Mouse (Mus musculus) midbrain, postnatal 0 days (tissue): ENCODE data around the gene Itgav. TPM values are rescaled to one million over a fixed set of nuclear protein-coding genes. Genes with fewer than 3 reads are reported as not detected.

Experiments used
- ATAC-seq: fragments of 200-750 bp; cut with Nextera tagmentation; 2 replicates; pipeline ENCODE4 v1.8.0; 2017; ENCODE audit warnings: moderate number of reproducible peaks, mild to moderate bottlenecking, moderate TSS enrichment, moderate library complexity; ENCODE audit not compliant: low FRiP score
- DNase-seq: peaks from one replicate; pipeline ENCODE4 v3.0.0-alpha.2; 2015; ENCODE audit warnings: low spot score
- H3K27ac ChIP-seq: fragments of 300-500 bp; sonication (generic); 2 replicates; pipeline ENCODE4 v1.5.1; 2014; ENCODE audit warnings: low read depth, mild to moderate bottlenecking, low read length, mixed read lengths
- H3K27me3 ChIP-seq: fragments of 300-500 bp; sonication (generic); 2 replicates; pipeline ENCODE4 v1.6.1; 2014; ENCODE audit warnings: low read length, control low read depth, mixed read lengths; ENCODE audit not compliant: insufficient read depth
- H3K36me3 ChIP-seq: fragments of 300-500 bp; sonication (generic); 2 replicates; pipeline ENCODE4 v1.6.1; 2014; ENCODE audit warnings: low read length, control low read depth, mixed read lengths; ENCODE audit not compliant: insufficient read depth
- H3K4me1 ChIP-seq: fragments of 300-500 bp; sonication (generic); 2 replicates; pipeline ENCODE4 v1.6.1; 2014; ENCODE audit warnings: mild to moderate bottlenecking, control low read depth, antibody characterized with exemption, low read length, mixed read lengths; ENCODE audit not compliant: insufficient read depth
- H3K4me2 ChIP-seq: fragments of 300-500 bp; sonication (generic); 2 replicates; pipeline ENCODE4 v1.6.1; 2014; ENCODE audit warnings: low read depth, mild to moderate bottlenecking, low read length, mixed read lengths; ENCODE audit not compliant: poor library complexity, severe bottlenecking
- H3K4me3 ChIP-seq: fragments of 300-500 bp; sonication (generic); 2 replicates; pipeline ENCODE4 v1.5.1; 2014; ENCODE audit warnings: low read depth, mild to moderate bottlenecking, low read length, moderate library complexity
- H3K9ac ChIP-seq: fragments of 300-500 bp; sonication (generic); replicated peaks from 2 replicates; pipeline ENCODE4 v1.6.1; 2014; ENCODE audit warnings: mild to moderate bottlenecking, low read length, moderate library complexity, mixed read lengths; ENCODE audit not compliant: poor library complexity, severe bottlenecking
- H3K9me3 ChIP-seq: fragments of 300-500 bp; sonication (generic); 2 replicates; pipeline ENCODE4 v1.6.1; 2016; ENCODE audit warnings: low read length, control low read depth
- CTCF ChIP-seq: IDR thresholded peaks from 2 replicates; pipeline ENCODE4 v1.5.1; 2016; ENCODE audit warnings: antibody characterized with exemption, mild to moderate bottlenecking
- WGBS: fragments of 180-500 bp; shearing (Covaris S2); extraction: QIAGEN DNeasy Blood & Tissue Kit; methylation state at CpG from one replicate; pipeline ENCODE4 v1.1.7; 2014; 5-methylcytosine and 5-hydroxymethylcytosine counted together
- polyA plus RNA-seq: library from polyadenylated mRNA; unstranded; fragments of >200 nt; fragmentation: Nextera tagmentation; extraction: Ambion mirVana; gene quantifications from 2 replicates; pipeline ENCODE4 v1.2.1, GENCODE M21; 2015
- total RNA-seq: library from RNA; depleted of rRNA; stranded (reverse); fragments of >200 nt; gene quantifications from 2 replicates; pipeline ENCODE4 v1.2.3, GENCODE M21; 2014

Itgav gene
- total and polyA plus RNA-seq, 2 experiments from 2014 or later, result 30.7 to 30.8 TPM

DNA sequence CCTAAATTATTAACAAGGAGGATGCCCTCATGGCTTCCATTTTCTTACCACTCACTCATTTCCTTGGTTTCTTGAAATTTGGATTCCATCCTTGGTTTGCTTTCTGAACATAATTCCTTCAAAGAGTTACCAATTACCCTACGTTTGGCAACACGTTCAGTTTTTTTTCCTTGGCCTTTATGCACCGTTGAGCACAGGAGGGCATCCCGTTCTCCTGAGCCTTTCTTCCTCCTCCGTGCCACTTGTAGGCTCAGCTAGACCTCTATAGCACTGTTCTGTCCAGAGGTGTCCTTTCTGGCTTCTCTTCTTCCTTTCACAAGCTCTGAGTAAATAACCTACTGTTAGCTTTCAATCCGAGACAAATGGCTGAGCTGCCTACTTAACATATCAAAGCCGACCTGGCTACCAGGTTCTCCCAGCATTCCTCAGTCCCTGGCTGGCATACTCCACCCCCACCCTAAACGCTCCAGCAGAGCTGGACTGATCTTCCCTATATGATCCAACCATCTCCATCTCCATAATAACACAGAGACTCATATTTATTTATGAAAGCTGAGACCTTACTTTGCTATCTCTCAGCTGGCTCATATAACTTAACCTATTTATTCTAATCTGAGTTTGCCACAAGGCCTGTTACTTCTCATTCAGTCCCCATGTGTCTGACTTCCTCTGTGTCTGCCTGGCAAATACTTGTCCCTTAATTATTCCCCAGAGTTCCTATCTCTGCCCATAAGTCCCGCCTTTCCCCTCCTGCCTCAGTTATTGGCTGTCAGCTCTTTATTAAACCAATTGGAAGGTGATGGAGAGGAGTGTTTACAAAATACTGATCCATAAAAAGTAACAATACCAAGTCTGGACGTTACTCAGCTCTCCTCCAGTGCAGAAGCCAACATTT is 31.3 kb upstream of the Itgav start:
- no peak overlapping the region for H3K27ac ChIP-seq
- DNase-seq, result no peak
- no peaks in the 10 kb centered on the region for H3K27me3 ChIP-seq
- peak; percentile 27; the same call in 1 of the 2 replicates for ATAC-seq
- H3K36me3 ChIP-seq, result no peaks in the 10 kb centered on the region
- WGBS, result 18% methylated on average over 10 of the region's 10 CpGs
- H3K9ac ChIP-seq, result no peak overlapping the region
- no peak for TF ChIP-seq CTCF
- H3K4me1 ChIP-seq, result no peaks in the 10 kb centered on the region
- no peak overlapping the region for H3K4me2 ChIP-seq
- H3K4me3 ChIP-seq, result no peak overlapping the region
- no peaks in the 10 kb centered on the region; the same call in 1 of the 2 replicates for H3K9me3 ChIP-seq

DNA sequence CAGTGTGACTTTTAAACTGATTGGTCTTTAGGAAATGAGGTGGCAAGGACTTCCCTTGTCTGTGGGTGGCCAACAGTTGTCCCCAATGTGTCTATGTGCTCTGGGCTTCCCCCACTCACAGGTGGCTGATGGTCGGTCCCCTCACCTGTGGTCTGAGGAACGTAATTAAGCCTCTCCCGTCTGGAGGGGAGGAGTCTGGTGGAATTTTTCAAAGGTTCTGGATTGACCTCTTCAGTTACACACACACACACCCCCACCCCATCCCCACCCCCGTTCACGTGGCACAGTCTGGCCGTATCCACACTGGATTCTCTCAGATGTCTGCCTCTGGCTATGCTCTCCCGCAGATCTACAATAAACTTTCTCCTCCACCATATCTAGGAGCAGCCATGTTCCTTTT is 30.1 kb upstream of the Itgav start:
- no peak for TF ChIP-seq CTCF
- H3K9ac ChIP-seq, result no peak overlapping the region
- H3K4me1 ChIP-seq, result no peaks in the 10 kb centered on the region
- H3K27ac ChIP-seq, result no peak overlapping the region
- WGBS, result 90% methylated on average over 7 of the region's 7 CpGs
- H3K36me3 ChIP-seq, result no peaks in the 10 kb centered on the region
- no peaks in the 10 kb centered on the region for H3K9me3 ChIP-seq
- H3K4me2 ChIP-seq, result no peak overlapping the region
- H3K27me3 ChIP-seq, result no peaks in the 10 kb centered on the region
- no peak for DNase-seq
- ATAC-seq, result no peak
- no peak overlapping the region for H3K4me3 ChIP-seq

DNA sequence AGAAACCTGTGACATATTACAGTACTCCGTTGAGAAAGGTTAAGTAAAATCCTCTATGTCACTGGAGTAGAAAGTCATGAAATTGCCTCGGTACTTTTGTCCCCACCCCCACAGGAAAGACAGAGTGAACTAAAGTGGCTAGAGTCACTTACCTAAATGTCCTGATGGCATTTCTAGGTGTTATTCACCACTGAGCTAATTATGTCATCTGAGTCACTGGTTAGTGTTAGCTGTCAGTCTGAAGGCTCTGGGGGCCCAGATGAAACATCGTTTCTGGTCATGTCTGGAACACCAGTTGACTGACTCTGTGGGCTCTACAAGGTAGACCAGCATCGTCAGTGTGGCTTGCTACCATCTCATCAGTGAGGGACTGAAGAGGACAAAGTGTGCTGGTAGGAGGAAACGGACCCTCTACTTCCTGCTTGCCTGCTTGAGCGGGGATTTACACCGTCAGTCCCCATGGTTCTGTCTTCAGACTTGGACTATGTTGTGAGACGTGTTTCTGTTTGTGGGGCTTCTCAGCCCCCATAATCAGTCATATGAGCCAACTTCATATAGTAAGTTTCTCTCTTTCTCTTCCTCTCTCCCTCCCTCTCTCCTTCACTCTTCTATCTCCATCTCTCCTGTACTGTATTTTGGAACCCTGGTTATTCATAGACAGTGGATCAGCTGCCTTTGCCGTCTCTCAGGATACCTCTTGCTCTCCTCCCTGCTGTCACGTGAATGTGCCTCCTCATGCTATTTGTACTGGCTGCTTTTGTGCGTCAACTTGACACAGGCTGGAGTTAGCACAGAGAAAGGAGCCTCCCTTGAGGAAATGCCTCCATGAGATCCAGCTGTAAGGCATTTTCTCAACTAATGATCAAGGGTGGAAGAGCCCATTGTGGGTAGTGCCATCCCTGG is 28.6 kb upstream of the Itgav start:
- Histone ChIP-seq H3K4me2 (no peak overlapping the region), H3K4me3 (no peak overlapping the region), H3K9me3 (no peaks in the 10 kb centered on the region), H3K36me3 (no peaks in the 10 kb centered on the region), H3K9ac (no peak overlapping the region), H3K27me3 (no peaks in the 10 kb centered on the region), H3K27ac (no peak overlapping the region), H3K4me1 (no peaks in the 10 kb centered on the region)
- no peak for TF ChIP-seq CTCF
- ATAC-seq (no peak), DNase-seq (no peak)
- WGBS, result 76% methylated on average over 11 of the region's 11 CpGs

DNA sequence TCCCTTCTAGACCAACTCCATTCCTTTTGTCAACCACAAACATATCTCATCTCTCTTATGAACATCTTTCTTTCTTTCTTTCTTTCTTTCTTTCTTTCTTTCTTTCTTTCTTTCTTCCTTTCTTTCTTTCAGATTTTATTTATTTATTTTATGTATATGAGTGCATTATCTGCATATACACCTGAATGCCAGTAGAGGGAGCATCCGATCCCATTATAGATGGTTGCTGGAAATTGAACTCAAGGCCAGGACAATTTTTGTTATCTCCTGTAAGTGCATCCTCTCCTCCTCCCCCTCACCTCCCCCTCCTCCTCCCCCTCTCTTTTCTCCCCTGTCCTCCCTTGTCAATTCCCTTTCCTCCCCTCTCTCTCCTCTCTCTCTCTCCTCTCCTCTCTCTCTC is 25.7 kb upstream of the Itgav start:
- no peak overlapping the region for H3K4me3 ChIP-seq
- WGBS, result 91% methylated on average over 1 of the region's 1 CpGs
- H3K36me3 ChIP-seq, result no peaks in the 10 kb centered on the region
- no peaks in the 10 kb centered on the region for H3K4me1 ChIP-seq
- no peaks in the 10 kb centered on the region for H3K9me3 ChIP-seq
- peak; percentile 36 for TF ChIP-seq CTCF
- no peak overlapping the region for H3K9ac ChIP-seq
- H3K4me2 ChIP-seq, result no peak overlapping the region
- no peak for ATAC-seq
- H3K27ac ChIP-seq, result no peak overlapping the region
- no peak for DNase-seq
- no peaks in the 10 kb centered on the region for H3K27me3 ChIP-seq

DNA sequence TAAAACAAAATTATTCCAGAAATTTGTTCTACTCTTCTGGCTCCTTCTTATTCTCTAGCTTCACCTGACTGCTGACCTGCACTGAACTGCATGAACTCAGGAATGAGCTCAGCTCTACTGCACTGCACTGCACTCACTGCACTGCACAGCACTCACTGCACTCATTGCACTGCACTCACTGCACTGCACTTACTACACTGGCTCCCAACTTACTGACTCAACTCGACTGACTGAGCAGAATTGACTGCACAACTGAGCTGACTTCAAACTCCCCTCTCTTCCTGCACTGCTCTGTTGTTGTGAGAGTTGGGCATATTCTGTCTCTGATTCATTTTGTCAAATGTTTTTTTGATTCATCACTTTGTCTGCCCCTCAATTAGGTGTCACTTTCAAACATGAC is 24.9 kb upstream of the Itgav start:
- Histone ChIP-seq H3K4me3 (no peak overlapping the region), H3K27ac (no peak overlapping the region), H3K4me1 (no peaks in the 10 kb centered on the region), H3K36me3 (no peaks in the 10 kb centered on the region), H3K27me3 (no peaks in the 10 kb centered on the region), H3K9ac (no peak overlapping the region), H3K9me3 (no peaks in the 10 kb centered on the region), H3K4me2 (no peak overlapping the region)
- 36% methylated on average over 1 of the region's 1 CpGs for WGBS
- DNase-seq (no peak), ATAC-seq (no peak)
- TF ChIP-seq CTCF, result no peak

DNA sequence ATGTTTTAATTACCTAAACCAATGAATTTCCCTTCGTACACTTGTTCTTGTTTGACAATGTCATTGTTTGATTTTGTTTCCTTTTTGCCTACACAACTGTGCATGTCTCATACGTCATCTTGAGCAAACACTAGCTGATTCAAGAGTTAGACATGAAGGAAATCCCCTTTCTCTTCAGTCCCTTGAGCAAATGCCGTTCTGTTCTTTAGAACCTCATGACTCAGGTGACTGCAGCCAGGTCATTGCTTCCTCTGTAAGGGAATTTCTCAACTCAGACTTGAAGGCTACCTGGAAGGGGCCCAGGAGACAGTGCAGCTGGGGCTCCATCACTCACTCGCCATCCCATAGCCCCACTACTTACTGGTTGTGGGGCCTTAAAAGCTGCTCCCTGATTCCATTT is 23.5 kb upstream of the Itgav start:
- DNase-seq (no peak), ATAC-seq (no peak)
- Histone ChIP-seq H3K27me3 (no peaks in the 10 kb centered on the region), H3K9me3 (no peaks in the 10 kb centered on the region), H3K4me3 (no peak overlapping the region), H3K4me1 (no peaks in the 10 kb centered on the region), H3K36me3 (no peaks in the 10 kb centered on the region), H3K27ac (no peak overlapping the region), H3K4me2 (no peak overlapping the region), H3K9ac (no peak overlapping the region)
- WGBS, result 77% methylated on average over 4 of the region's 4 CpGs
- no peak for TF ChIP-seq CTCF
